Mouse (Mus musculus): ENCODE data around the gene Gm12216.

DNA sequence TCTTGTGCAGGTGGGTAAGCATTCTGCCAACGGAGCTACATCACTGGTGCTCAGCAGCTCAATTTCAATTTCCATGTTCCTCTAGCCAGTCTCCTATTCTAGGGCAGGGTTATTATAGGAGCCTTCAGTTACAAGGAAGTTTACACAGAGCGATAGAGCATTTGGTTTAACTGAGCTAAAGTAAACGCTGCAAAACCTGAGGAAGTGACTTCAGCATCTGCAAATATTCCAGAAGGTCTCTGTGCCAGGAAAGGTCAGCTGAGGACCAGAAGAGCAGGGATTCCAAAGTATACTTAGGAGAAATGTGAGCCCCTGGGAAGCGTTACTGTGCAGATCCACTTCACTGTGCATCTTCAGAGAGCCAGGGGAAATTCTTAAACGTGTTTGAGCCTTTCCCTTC lies 5.4 kb downstream of the Gm12216 start:
- TF ChIP-seq CTCF (IDR thresholded peaks at IDR 0.05; ENCODE audit: low read depth, low read length) (no peak), POLR2A (IDR thresholded peaks at IDR 0.05; ENCODE audit: extremely low read depth, insufficient read depth, low read length) (no peak)

Data from liver, adult 2 months (tissue).